Comparison of ENCODE assay signal across 8 mouse cellular contexts in the genomic region with DNA sequence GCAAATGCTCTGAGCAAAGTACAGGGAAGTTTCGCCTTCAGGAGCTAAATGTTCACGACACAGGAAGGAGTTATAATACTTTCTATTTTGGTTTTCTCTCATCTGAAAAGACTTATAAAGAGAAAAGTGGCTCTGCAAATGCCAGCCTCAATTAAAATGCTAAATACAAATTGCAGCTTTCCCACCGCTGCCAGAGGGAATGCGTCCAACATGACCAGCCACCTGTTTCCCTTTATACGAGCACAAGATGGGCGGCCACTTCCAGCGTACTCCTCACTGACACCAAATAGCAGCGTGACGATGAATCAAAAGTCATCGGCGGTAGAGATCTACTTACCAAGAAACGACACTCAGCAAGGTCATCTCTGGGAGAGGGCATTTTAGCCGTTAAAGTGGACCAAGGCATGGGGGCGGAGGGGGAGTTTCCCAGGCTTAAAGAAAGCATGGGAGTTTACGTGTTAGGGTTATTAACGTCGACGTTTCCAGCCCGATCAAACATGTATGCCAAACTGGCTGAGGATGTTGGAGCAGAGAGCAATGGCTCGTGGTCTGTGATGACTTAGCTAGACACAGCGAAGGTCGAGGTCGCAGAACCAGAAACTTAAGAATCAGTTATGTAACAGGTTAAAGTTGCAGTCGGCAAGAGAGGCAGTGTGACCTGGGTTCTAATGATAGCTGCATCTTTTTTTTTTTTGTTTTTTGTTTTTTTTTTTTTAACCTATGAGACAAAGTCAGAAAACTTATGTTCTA. TPM values are rescaled to one million over a fixed set of nuclear protein-coding genes. Genes with fewer than 3 reads are reported as not detected.
DNase-seq lines count a peak whose midpoint lies in the region; ATAC-seq and TF ChIP-seq lines count a peak whose summit lies in the region.

No protein-coding gene starts in this region.

- DNase-seq in heart, adult 18-20 months: peak; percentile 25 to 45
- no peak for DNase-seq in heart, postnatal 25 days (ENCODE audit: low spot score)
- DNase-seq in cerebellum, postnatal 14 days: peak; percentile 63 to 65
- no peak for DNase-seq in liver, embryonic 11.5 days (ENCODE audit: low spot score)
- DNase-seq in urinary bladder, postnatal 25 days (ENCODE audit: low spot score): no peak
- DNase-seq in T-cell, adult 2 months (ENCODE audit: low spot score): no peak

- 65% methylated on average over 24 of the region's 24 CpGs for WGBS in kidney, embryonic 14.5 days
- WGBS in liver, embryonic 11.5 days: 90% methylated on average over 24 of the region's 24 CpGs

- H3K9ac ChIP-seq in kidney, embryonic 14.5 days (ENCODE audit: low read depth, low read length): no peak overlapping the region
- no peak overlapping the region for H3K9ac ChIP-seq in liver, embryonic 11.5 days (ENCODE audit: low read depth, low read length)

- no peaks in the 10 kb centered on the region for H3K9me3 ChIP-seq in kidney, embryonic 14.5 days (ENCODE audit: control insufficient read depth, low read length)
- no peaks in the 10 kb centered on the region for H3K9me3 ChIP-seq in liver, embryonic 11.5 days (ENCODE audit: control insufficient read depth, low read length)

- H3K4me2 ChIP-seq in kidney, embryonic 14.5 days (replicated peaks; ENCODE audit: low read depth, low read length): peak overlapping the region; percentile 8; the same call in 1 of the 2 replicates
- H3K4me2 ChIP-seq in myocyte (ENCODE audit: low read depth): peak overlapping the region; percentile 32
- no peak overlapping the region for H3K4me2 ChIP-seq in liver, embryonic 11.5 days

- H3ac ChIP-seq in myocyte (ENCODE audit: control insufficient read depth, insufficient read length): no peak overlapping the region

- no peaks in the 10 kb centered on the region for H3K36me3 ChIP-seq in kidney, embryonic 14.5 days (ENCODE audit: control insufficient read depth, insufficient read depth, low read length)
- H3K36me3 ChIP-seq in myocyte (ENCODE audit: control insufficient read depth, insufficient read depth): no peaks in the 10 kb centered on the region
- H3K36me3 ChIP-seq in liver, embryonic 11.5 days (ENCODE audit: control insufficient read depth, insufficient read depth, low read length): no peaks in the 10 kb centered on the region

- TF ChIP-seq POLR2A in myocyte (IDR thresholded peaks at IDR 0.05; ENCODE audit: insufficient read length, low read depth): no peak

- H3K79me2 ChIP-seq in myocyte (ENCODE audit: control insufficient read depth, insufficient read depth): no peaks in the 10 kb centered on the region

- H3K4me1 ChIP-seq in kidney, embryonic 14.5 days (ENCODE audit: control insufficient read depth, insufficient read depth, low read length): no peaks in the 10 kb centered on the region
- no peaks in the 10 kb centered on the region for H3K4me1 ChIP-seq in liver, embryonic 11.5 days (replicated peaks; ENCODE audit: control insufficient read depth, insufficient read depth, low read length)

- H3K4me3 ChIP-seq in kidney, embryonic 14.5 days (ENCODE audit: low read length): no peak overlapping the region
- H3K4me3 ChIP-seq in myocyte: no peak overlapping the region
- no peak overlapping the region for H3K4me3 ChIP-seq in liver, embryonic 11.5 days (ENCODE audit: low read depth, low read length)

- no peak for ATAC-seq in kidney, embryonic 14.5 days (ENCODE audit: low FRiP score, low TSS enrichment)
- no peak for ATAC-seq in liver, embryonic 11.5 days (replicated peaks; ENCODE audit: low FRiP score)

- H3K27ac ChIP-seq in kidney, embryonic 14.5 days (ENCODE audit: low read depth, low read length): no peak overlapping the region
- H3K27ac ChIP-seq in liver, embryonic 11.5 days (ENCODE audit: low read depth, low read length): no peak overlapping the region

- intact Hi-C loops in heart, postnatal 25 days (cut with DNase I): loop anchor here (5.0 kb wide), 1 partner anchor 61 kb away; the partner anchor contains the start of gene Nrip1

- H3K27me3 ChIP-seq in kidney, embryonic 14.5 days (ENCODE audit: control insufficient read depth, insufficient read depth, low read length): no peaks in the 10 kb centered on the region
- no peaks in the 10 kb centered on the region for H3K27me3 ChIP-seq in myocyte (ENCODE audit: control insufficient read depth, insufficient read depth, insufficient read length)
- no peaks in the 10 kb centered on the region for H3K27me3 ChIP-seq in liver, embryonic 11.5 days (replicated peaks; ENCODE audit: control insufficient read depth, insufficient read depth, low read length)

TF ChIP-seq in myocyte, 11 proteins besides CTCF, POLR2A, EP300 and RAD21:
- TF ChIP-seq TCF12 (IDR thresholded peaks at IDR 0.05; ENCODE audit: insufficient read depth, poor library complexity, severe bottlenecking) (no peak), CEBPB (IDR thresholded peaks at IDR 0.05; ENCODE audit: insufficient read depth, poor library complexity, severe bottlenecking) (no peak), MYOD1 (IDR thresholded peaks at IDR 0.05; ENCODE audit: control insufficient read depth in 1 of 3, insufficient read length in 2 of 3, low read depth in 2 of 3) (peak in 1 of 3 experiments; percentile 53)

RNA-seq across cellular contexts. Expression of gene Nrip1, which starts 59.6 kb away (rescaled TPM):
- 10 to 100 TPM; 18.3 to 19.8 TPM for total RNA-seq in heart, adult 18-20 months (2021)
- total RNA-seq in heart, postnatal 25 days (2021): 10 to 100 TPM; 23.4 to 27.3 TPM
- polyA plus RNA-seq in kidney, embryonic 14.5 days (2014; fragmentation: Nextera tagmentation; extraction: Ambion mirVana): 36.9 and 56.8 TPM in 2 replicates
- polyA plus RNA-seq in myocyte (2012; fragmentation: generic; extraction: Trizol): 3.9 TPM
- 35.0 and 37.3 TPM in 2 replicates for polyA plus RNA-seq in liver, embryonic 11.5 days (2014; fragmentation: Nextera tagmentation; extraction: Ambion mirVana)

Comparison
In these comparisons a context has a peak if more than half of its experiments do, and no peak if none do; other contexts are left out.
1. DNase-seq: peak in heart, adult 18-20 months (2 of 2) and cerebellum, postnatal 14 days (2 of 2); none in heart, postnatal 25 days (single experiment), liver, embryonic 11.5 days (single experiment), urinary bladder, postnatal 25 days (single experiment) and T-cell, adult 2 months (single experiment).